Mouse (Mus musculus) adrenal gland, postnatal 14 days (tissue): ENCODE data around the gene Mcrip1. TPM values are rescaled to one million over a fixed set of nuclear protein-coding genes. Genes with fewer than 3 reads are reported as not detected.
"Not testable (repeated sequence)": the region's sequence is repeated elsewhere in the genome, so short reads cannot be mapped to it uniquely, and the experiment has no call there.

Experiments used
- DNase-seq: peaks from one replicate; pipeline ENCODE4 v3.0.0; 2021; ENCODE audit warnings: mixed read lengths
- long read RNA-seq, 2 experiments: library from polyadenylated mRNA; stranded (forward); transcript quantifications; one replicate each; pipeline ENCODE4 v2.0.0; 2021
- total RNA-seq: library from RNA; stranded (reverse); gene quantifications from 2 replicates; pipeline ENCODE4 v1.2.3, GENCODE M21; 2021

The Mcrip1 gene
- 52.6 and 67.9 TPM in 2 replicates for total RNA-seq
- long read RNA-seq, experiment 1, transcript Mcrip1-201 (5 exons, 1,205 nt): major isoform, 164 of 182 reads
- long read RNA-seq, experiment 1, partial matches to known transcripts: 11 of 182 reads
- long read RNA-seq, experiment 1, other reads (novel, unspliced or antisense): 4 of 182 reads
- long read RNA-seq, experiment 2, transcript Mcrip1-201 (5 exons, 1,205 nt): major isoform, 111 of 126 reads
- long read RNA-seq, experiment 2, partial matches to known transcripts: 6 of 126 reads
- long read RNA-seq, experiment 2, other reads (novel, unspliced or antisense): 8 of 126 reads

- peak; percentile 97 for DNase-seq
These were observed at the start of gene Mcrip1 for GRCm38 (mm10) chr11:120549168-120549945. Mcrip1 (minus strand) TSS chr11:120549727.

GRCm38 (mm10) chr11:120598990-120599549 lies 49.5 kb upstream of the Mcrip1 start:
- no peak for DNase-seq

DNA sequence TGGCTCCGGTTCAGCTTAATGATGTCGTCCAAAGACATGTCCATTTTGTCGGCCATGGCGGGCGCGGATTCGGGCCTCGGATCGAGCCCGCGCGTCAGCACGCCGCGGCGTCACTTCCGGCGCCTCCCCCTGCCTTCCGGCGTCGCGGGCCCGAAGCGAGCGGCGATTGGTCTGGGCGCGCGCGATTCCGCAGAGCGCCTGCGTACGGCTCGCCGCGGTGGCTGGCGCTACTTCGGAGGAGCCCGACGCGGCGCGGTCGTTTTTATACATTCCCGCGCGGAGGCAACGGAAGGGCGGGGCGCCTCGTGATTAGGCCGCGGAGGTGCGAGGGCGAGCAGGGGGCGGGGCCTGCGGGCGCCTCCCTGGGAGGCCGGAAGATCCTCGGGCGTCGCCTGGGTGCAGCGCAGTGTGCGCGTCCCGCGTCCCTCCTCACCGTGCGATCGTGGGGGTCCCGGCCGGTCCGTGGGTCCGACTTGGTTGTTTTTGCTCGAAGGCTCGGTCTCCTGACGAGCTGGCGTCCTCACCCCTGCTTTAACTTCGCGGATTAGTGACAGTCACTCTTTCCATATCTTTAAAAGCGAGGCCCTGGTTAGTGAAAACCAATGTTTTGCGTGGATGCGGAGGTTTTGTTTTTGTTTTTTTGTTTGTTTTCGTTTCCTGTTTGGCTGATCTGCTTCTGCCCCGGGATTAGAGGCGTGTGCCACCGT lies 48.9 kb upstream of the Mcrip1 start, which contains the start of the genes Alyref and Anapc11:
Gene Alyref (minus strand): TSS at position 83 of the 707 bp plus-strand sequence.
Gene Anapc11 (plus strand): TSS at position 139 of the 707 bp plus-strand sequence.
- DNase-seq: peak; percentile 97

DNA sequence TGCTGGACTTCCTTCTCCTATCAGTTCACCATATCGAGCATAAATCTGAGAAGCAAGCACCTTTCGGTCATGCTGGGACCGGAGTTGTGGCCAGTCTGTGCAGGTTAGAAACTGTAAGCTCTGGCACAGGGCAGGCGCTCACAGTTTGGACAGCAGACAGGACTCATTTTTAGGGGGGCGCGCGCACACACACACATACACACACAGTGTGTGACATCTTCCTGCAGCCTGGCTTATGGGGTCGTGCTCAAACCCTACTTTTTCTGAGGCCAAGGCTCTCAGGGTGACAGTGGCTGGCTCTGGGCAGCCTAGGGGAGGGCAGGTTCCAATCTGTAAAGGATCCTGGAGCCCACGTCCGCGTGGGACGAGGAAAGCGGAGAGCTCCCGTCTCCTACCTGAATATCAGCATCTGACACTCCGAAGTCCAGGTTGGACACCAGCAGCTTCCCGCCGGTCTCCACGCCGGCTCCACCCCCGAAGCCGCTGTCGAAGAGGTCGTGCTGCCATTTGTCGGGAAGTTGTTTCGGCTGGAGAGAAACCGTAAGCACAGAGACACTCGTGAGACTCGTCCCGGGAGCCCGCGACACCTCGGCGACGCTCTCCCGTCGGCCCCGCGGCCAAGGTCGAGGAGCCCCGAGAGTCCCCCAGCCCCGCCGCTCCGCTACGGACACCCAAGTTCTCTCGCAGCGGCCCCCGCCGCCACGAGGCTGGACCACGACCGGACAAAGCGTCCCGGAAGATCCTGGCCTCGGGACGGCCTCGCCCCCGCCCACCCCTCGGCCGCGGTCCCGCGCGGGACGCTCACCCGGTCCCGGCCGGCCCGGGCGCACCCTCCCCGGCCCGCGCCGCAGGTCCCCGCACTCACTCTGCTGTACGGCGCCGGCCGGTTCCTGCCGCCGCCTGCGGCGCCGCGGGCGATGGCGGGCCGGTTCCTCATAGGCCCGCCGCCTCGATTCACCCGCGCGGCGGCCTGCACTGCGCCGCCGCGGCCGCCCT lies 48.0 kb upstream of the Mcrip1 start:
- peak; percentile 53 for DNase-seq

DNA sequence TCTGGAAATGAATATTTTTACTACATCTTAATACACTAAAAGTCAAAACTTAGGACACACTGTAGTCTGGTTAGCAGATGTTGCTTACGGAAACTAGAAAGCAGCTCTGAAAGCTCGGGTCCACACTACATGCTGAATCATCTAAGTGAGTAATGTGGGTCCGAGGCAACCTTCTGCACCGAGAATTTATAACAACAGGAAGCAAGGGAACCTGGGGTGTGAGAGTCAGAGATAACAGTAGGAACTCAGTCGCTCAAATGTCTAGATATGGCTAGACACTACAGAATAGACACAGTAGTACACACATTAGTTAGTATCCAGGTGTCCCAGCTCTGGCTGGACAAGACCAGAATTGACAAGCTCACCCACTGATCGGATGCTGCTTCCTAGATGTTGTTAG lies 39.0 kb upstream of the Mcrip1 start:
- no peak for DNase-seq

DNA sequence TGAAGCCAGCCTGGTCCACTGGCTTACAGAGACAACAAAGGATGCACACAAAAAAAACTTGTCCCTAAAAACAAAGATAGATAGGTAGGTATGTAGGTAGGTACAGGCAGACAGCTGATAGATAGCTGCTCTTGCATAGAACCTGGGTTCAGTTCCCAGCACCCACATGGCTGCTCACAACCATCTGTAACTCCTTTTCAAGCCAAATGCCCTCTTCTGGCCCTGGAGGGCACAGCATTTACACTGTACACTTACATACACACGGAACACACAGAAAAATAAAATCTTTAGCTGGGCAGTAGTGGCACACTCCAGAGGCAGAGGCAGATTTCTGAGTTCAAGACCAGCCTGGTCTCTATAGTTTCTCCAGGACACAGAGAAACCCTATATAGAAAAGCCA lies 34.4 kb upstream of the Mcrip1 start:
- no peak for DNase-seq

- DNase-seq: not testable (repeated sequence)
These were observed 33.4 kb upstream of the Mcrip1 start for GRCm38 (mm10) chr11:120582982-120583293.

DNA sequence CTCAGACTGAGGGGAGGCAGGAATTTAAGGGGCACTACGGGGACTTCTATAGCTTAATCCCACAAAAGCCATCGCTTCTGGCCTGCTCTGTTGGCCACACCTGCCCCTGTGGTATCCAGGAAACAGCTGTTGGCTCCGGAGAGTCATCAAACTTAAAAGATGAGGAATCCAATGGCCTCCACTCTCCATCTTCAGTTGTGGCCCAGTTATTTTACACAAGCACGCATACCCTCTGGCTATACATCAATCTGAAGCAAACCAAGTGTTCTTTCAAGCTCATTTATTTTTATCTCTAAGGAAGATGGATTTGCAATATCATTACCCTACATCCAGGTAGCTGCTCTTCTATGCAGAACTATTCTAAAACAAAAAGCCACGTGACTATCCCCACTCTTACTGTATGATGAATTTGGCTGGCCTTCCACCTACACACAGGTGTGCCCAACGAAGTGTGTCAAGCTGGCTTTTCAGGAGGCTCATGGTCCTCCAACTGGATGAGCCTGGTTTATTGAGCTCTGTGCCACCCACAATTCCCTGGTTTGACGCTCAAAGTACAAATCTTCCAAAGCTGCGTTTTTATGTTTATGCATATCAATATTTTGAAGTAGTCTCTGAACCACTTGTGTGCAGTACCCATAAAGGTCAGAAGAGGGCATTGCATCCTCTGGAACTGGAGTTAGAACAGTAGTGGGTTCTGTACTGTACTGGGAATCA lies 32.9 kb upstream of the Mcrip1 start:
- DNase-seq: peak; percentile 53

GRCm38 (mm10) chr11:120581490-120582267 lies 32.2 kb upstream of the Mcrip1 start, which contains the start of gene Arhgdia:
Arhgdia (minus strand) TSS chr11:120581624.
- DNase-seq: peak; percentile 95

GRCm38 (mm10) chr11:120580871-120581331 lies 31.4 kb upstream of the Mcrip1 start:
- DNase-seq: peak; percentile 51

GRCm38 (mm10) chr11:120580190-120580589 lies 30.7 kb upstream of the Mcrip1 start:
- peak; percentile 12 for DNase-seq

DNA sequence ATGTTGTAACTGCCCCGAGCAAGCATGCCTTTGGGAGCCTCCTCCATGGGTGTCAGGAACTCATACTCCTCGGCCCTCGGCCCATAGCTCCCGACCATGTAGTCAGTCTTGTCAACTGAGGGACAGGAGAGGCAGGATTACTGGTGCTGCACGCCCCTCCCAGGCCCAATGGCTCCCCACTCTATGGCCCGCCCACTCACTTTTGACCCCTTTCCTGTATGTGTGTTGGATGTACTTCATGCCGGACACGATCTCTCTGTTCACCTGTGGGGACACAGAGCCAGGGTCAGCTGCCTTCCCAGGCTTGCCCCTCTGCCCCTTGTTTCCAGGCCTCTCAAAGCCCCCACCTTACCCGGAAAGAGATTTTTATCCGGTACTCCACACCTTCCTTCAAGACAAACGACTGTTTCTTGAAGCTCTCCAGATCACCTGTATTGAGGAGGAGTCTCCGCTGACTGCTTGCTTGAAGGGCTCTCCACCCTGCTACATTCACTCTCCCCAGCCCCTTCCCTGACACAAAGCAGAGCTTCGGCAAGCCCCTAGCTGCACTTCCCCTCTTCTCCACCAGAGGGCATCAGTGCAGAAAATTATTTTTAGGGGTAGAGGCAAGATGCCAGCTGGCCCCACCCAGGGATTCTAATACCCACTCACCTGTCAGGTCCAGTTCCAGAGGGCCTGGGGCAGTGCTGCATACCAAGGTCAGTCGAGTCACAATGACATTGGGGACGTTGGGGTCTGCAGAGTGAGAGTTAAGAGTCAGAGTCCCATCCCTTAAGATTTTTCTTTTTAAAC lies 30.0 kb upstream of the Mcrip1 start:
- peak; percentile 81 for DNase-seq

- DNase-seq: peak; percentile 21
These were observed 29.2 kb upstream of the Mcrip1 start for GRCm38 (mm10) chr11:120578694-120579243.

DNA sequence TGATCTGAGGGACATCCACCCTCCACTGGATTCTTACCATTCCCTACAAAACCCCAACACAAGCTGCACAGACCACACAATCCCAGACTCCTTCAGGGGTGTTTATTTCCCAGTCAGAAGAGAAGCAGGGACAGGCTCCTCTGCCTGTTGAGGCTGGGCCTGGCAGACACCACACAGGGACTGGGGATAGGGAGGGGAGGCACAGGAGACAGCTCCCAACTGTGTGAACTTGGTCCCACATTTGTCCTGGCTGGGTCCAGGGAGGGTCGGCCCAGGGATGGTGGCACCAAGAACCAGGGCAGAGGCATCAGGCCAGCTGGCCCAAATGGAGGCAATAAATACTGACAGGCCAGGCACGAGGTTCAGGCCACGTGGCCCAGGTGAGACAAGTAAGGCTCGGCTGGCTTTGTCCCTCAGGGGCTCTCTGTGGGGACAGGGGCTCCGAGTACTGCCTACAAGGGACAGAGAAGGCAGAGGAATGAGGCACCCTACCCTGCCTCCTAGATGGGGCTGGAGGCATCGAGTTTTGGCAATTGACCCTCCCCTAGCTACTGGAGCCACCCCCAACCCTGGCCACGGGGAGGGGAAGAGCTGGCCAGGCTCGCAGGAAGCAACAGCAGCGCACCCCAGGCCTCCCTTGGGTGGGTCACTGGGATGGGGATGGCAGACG lies 28.6 kb upstream of the Mcrip1 start:
- peak; percentile 14 for DNase-seq

DNA sequence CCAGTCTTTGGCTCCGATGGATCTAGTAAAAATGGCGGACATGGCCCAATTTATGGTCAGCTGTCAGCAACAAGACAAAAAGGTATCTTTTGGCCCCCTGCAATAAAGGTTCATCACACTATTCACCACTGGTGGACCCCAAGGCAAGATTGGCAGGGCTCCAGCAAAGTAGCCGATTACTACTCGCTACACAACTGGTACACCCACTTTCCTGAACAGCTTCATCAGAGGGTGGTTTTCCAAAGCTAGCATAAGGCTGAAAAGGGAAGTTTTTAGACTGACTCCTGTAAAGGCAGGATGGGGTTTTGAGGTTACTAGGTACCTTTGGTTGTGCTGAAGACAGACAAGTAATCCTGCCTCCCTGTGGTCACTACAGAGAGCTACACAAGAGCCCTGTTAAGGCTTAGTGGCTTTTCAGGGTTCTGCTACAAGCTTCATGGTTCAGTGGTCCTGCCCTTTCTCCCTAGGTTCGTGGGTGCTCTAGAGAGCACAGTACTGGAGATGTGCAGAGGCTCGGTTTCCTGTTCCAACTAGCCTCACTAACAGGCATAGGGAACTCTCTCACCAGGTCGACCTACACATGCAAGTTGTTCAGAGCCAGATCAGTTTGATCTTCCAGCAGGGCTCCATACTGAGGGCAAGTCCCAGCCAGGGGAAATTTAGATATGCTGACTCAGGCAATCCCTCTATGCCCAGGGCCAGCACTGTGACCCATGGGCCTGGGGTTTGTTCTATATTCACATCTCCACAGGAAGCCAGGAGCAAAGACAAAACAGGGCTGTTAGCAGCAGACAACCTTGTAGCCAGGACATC lies 27.9 kb upstream of the Mcrip1 start:
- DNase-seq: peak; percentile 52

DNA sequence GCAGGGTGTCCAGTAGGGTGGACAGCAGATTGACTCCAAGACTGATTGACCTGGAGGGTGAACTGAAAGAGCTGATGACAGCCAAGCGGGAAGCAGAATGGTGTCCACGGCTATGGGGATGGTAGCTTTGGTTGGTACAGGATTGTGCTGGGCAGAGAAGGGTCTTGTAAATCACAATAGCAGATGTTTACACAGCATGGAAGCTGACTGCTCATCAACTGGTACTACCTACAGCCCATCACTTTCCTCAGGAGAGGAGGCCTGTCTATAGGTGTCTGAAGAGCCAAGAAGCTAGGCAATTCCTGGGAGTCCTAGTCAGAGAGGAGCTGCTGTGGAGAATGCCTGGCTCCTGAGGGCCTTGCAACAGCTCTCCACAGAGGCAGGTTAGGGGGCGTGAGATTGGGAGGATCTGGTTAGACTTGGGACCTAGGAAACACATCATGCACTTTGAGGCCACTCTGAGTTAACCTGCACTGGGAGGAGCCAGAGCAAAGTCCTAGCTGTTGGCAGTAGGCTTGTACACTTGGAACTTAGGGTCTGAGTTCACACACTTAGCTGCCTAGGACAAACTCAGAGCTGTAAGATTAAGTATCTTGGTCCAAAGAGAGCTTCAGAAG lies 26.9 kb upstream of the Mcrip1 start:
- DNase-seq: no peak
